Mouse (Mus musculus): ENCODE results near the gene Irs2.

GRCm38 (mm10) chr8:11003253-11003652 lies 5.0 kb downstream of the Irs2 start:
- TF ChIP-seq CTCF (IDR thresholded peaks at IDR 0.05; ENCODE audit: insufficient read depth, low read length) (no peak), POLR2A (IDR thresholded peaks at IDR 0.05; ENCODE audit: borderline replicate concordance, extremely low read depth, low read depth, low read length) (no peak)
